Mouse (Mus musculus) liver, embryonic 16.5 days (tissue): ENCODE measurements around the gene Robo4. TPM values are rescaled to one million over a fixed set of nuclear protein-coding genes. Genes with fewer than 3 reads are reported as not detected.

ENCODE experiments used
- ATAC-seq: fragments of 200-750 bp; cut with Nextera tagmentation; 2 replicates; pipeline ENCODE4 v1.8.0; 2017; ENCODE audit warnings: low read depth, mild to moderate bottlenecking, moderate number of reproducible peaks, moderate library complexity
- H3K27ac ChIP-seq: fragments of 300-500 bp; sonication (generic); 2 replicates; pipeline ENCODE4 v1.5.1; 2014; ENCODE audit warnings: mild to moderate bottlenecking, low read length
- H3K27me3 ChIP-seq: fragments of 300-500 bp; sonication (generic); 2 replicates; pipeline ENCODE4 v1.6.1; 2014; ENCODE audit warnings: low read depth, low read length, mixed read lengths; ENCODE audit not compliant: control insufficient read depth, insufficient read depth
- H3K36me3 ChIP-seq: fragments of 300-500 bp; sonication (generic); 2 replicates; pipeline ENCODE4 v1.6.1; 2014; ENCODE audit warnings: mild to moderate bottlenecking; ENCODE audit not compliant: control insufficient read depth, insufficient read depth
- H3K4me1 ChIP-seq: fragments of 300-500 bp; sonication (generic); 2 replicates; pipeline ENCODE4 v1.6.1; 2014; ENCODE audit warnings: low read depth, low read length, mixed read lengths; ENCODE audit not compliant: control insufficient read depth
- H3K4me2 ChIP-seq: fragments of 300-500 bp; sonication (generic); 2 replicates; pipeline ENCODE4 v1.6.1; 2014; ENCODE audit warnings: low read depth, low read length, mixed read lengths
- H3K4me3 ChIP-seq: fragments of 300-500 bp; sonication (generic); 2 replicates; pipeline ENCODE4 v1.5.1; 2014; ENCODE audit warnings: low read depth, mild to moderate bottlenecking, low read length
- H3K9ac ChIP-seq: fragments of 300-500 bp; sonication (generic); 2 replicates; pipeline ENCODE4 v1.6.1; 2014; ENCODE audit warnings: low read depth, low read length
- H3K9me3 ChIP-seq: fragments of 300-500 bp; sonication (generic); replicated peaks from 2 replicates; pipeline ENCODE4 v1.6.1; 2016; ENCODE audit warnings: low read length; ENCODE audit not compliant: control insufficient read depth
- WGBS: fragments of 180-500 bp; shearing (Covaris S2); extraction: QIAGEN DNeasy Blood & Tissue Kit; methylation state at CpG from one replicate; pipeline ENCODE4 v1.1.7; 2014; ENCODE audit not compliant: insufficient replicate concordance; 5-methylcytosine and 5-hydroxymethylcytosine counted together
- polyA plus RNA-seq: library from polyadenylated mRNA; unstranded; fragments of >200 nt; fragmentation: Nextera tagmentation; extraction: Ambion mirVana; gene quantifications from 2 replicates; pipeline ENCODE4 v1.2.1, GENCODE M21; 2015

Robo4 gene
- polyA plus RNA-seq, 1 experiment from 2014 or later: 3.0 TPM

DNA sequence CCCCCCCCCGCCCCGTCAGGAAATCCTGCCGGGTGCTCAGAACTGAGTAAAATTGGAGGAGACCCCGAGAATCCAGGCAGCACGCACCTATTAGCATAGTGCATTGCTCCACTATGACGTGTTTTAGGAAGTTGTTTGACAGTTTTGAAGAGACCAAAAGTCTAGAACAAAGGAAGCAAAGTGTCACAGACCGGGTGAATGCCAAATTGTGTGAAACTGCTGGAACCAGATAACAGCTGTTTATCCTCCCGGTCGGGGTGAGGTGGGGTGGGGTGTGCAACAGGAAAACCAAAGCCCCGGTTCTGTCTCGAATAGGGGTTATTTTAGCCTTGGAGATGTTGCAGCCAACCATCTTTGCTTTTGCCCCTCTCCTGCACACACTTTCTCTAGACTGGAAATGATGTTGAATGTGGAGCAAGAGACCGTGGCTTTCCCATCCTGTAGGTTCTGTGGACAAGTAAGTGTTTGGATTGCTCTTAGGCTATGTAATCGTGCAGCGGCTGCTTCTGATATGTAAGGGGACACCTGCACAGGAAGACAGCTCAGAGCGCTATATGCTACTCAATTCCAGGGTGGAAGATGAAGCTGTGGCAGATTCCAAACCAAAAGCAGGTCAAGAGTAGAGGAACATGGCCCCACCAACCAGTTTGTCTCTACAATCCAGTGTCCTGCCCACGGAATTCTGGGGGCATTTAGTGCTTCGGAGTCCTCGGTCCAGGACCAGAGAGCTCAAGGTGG, 32.3 kb downstream of the Robo4 start:
- H3K4me2 ChIP-seq: no peak overlapping the region
- whole genome bisulfite sequencing: under 1% methylated on average over 18 of the region's 18 CpGs

DNA sequence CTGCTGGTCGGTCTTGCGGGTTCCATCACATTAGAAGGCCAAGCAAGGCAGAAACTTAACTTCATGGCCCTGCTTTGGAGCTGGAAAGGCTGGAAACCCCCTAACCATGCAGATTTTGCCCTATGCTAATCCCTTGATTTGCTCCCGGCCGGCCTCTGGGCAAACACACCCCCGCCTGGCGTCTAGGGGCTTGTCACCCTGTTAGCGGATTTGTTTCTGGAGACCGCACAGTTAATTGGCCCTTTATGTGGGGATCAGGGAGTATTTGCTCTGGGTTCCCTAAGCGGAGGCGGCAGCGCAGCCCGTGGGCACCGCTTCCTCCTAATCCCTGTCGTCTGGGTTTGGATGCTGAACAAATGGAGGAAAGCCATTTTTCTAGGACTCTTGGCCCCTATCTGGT, 33.2 kb downstream of the Robo4 start:
- no peaks in the 10 kb centered on the region for H3K36me3 ChIP-seq
- ATAC-seq: no peak
- H3K27me3 ChIP-seq: peaks cover 60% of the 10 kb centered on the region
- no peak overlapping the region for H3K4me2 ChIP-seq
- no peak overlapping the region for H3K27ac ChIP-seq
- H3K4me3 ChIP-seq: no peak overlapping the region
- no peaks in the 10 kb centered on the region for H3K9me3 ChIP-seq
- no peaks in the 10 kb centered on the region; the same call in 1 of the 2 replicates for H3K4me1 ChIP-seq
- WGBS: 4% methylated on average over 14 of the region's 14 CpGs
- H3K9ac ChIP-seq: no peak overlapping the region

More for the DNA sequence above, 32.3 kb downstream of the Robo4 start:
- Histone ChIP-seq H3K9ac (no peak overlapping the region), H3K27me3 (peaks cover 69% of the 10 kb centered on the region), H3K4me3 (no peak overlapping the region), H3K27ac (no peak overlapping the region), H3K9me3 (no peaks in the 10 kb centered on the region), H3K36me3 (no peaks in the 10 kb centered on the region), H3K4me1 (no peaks in the 10 kb centered on the region; the same call in 1 of the 2 replicates)
- ATAC-seq: no peak

GRCm38 (mm10) chr9:37435616-37436015, 33.9 kb downstream of the Robo4 start:
- Histone ChIP-seq H3K4me1 (no peaks in the 10 kb centered on the region; the same call in 1 of the 2 replicates), H3K36me3 (no peaks in the 10 kb centered on the region), H3K9me3 (no peaks in the 10 kb centered on the region), H3K4me2 (no peak overlapping the region), H3K4me3 (no peak overlapping the region), H3K9ac (no peak overlapping the region), H3K27me3 (peaks cover 53% of the 10 kb centered on the region), H3K27ac (no peak overlapping the region)
- 6% methylated on average over 4 of the region's 4 CpGs for WGBS
- no peak for ATAC-seq

DNA sequence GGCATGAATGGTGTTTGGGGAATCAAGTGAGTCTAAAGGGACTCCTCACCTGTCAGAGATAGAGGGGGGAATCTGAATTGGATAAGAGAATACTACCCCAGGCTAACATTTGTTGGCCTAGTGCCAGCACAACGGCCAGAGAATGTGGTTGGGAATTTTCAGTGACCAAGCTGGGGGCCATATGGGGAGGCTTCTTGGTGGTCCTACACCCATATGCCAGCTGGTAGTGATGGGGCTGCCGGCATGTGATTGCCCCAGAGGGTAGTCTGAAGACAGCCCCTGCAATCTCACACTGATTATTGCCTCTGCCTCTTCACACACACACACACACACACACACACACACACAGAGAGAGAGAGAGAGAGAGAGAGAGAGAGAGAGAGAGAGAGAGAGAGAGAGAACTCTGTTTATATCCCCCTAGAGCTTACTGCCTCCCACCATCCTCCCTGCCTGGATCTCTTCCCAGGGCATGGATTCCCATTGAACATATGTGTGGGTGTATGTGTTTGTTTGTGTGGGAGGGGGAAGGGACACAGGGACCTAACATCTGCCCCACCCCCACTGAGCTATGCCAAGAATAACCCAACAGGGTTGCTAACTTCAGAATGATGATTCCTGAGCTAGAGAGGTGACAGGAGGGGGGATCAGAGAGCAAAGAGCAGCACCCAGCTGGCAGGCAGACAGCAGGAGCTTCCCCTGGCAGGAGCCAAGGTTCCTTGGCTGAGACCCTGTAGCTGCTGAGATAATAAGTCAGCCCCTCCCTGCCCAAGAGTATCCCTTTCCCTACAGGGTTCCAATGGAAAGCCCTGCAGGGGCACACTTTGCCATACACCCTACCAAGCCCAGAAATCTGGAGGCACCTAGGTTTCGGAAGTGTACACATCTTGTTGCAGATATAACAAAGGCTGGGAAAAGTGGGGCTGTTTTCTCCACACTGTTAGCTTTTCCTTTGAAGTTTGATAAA, 36.4 kb downstream of the Robo4 start:
- ATAC-seq: no peak
- no peaks in the 10 kb centered on the region for H3K36me3 ChIP-seq
- 32% methylated on average over 3 of the region's 3 CpGs for WGBS
- H3K4me3 ChIP-seq: no peak overlapping the region
- no peaks in the 10 kb centered on the region for H3K4me1 ChIP-seq
- H3K4me2 ChIP-seq: no peak overlapping the region
- no peak overlapping the region for H3K9ac ChIP-seq
- no peak overlapping the region for H3K27ac ChIP-seq
- peaks cover 29% of the 10 kb centered on the region for H3K27me3 ChIP-seq
- H3K9me3 ChIP-seq: no peaks in the 10 kb centered on the region

DNA sequence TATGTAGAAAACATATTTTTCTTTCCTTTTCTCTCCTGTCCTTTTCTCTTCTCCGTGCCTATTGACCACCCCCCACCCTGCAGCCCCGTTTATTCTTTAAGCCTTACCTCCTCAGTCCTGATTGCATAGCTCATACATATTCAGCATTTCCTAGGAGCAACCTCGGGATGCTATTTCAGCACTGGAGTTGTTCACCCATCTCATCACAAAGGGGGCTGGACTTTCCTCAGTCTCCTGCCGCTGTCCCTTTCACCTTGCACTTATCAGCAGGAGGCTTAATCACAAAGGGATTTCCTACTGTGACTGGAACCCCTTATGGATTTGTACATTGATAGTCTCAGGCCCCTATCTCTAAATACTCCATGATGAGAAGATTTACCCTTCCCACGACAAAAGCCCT, 50.7 kb downstream of the Robo4 start:
- ATAC-seq: no peak
- 1% methylated on average over 5 of the region's 5 CpGs for WGBS
- Histone ChIP-seq H3K27me3 (peaks cover 52% of the 10 kb centered on the region), H3K9ac (no peak overlapping the region), H3K9me3 (no peaks in the 10 kb centered on the region), H3K4me2 (no peak overlapping the region), H3K4me1 (no peaks in the 10 kb centered on the region), H3K36me3 (no peaks in the 10 kb centered on the region), H3K27ac (no peak overlapping the region), H3K4me3 (no peak overlapping the region)

- WGBS: 34% methylated on average over 4 of the region's 4 CpGs
- no peaks in the 10 kb centered on the region for H3K36me3 ChIP-seq
- H3K27ac ChIP-seq: no peak overlapping the region
- no peak overlapping the region for H3K9ac ChIP-seq
- H3K4me2 ChIP-seq: no peak overlapping the region
- no peaks in the 10 kb centered on the region for H3K4me1 ChIP-seq
- H3K4me3 ChIP-seq: no peak overlapping the region
- no peaks in the 10 kb centered on the region for H3K9me3 ChIP-seq
- no peak for ATAC-seq
- peaks cover 61% of the 10 kb centered on the region for H3K27me3 ChIP-seq
Measured at GRCm38 (mm10) chr9:37453328-37453727, 51.6 kb downstream of the Robo4 start.

GRCm38 (mm10) chr9:37454011-37454492, 52.4 kb downstream of the Robo4 start:
- H3K4me2 ChIP-seq: no peak overlapping the region
- H3K36me3 ChIP-seq: no peaks in the 10 kb centered on the region
- H3K27ac ChIP-seq: no peak overlapping the region
- peaks cover 69% of the 10 kb centered on the region for H3K27me3 ChIP-seq
- WGBS: 15% methylated on average over 6 of the region's 6 CpGs
- no peak overlapping the region for H3K4me3 ChIP-seq
- H3K9me3 ChIP-seq: no peaks in the 10 kb centered on the region
- no peak for ATAC-seq
- no peaks in the 10 kb centered on the region for H3K4me1 ChIP-seq
- no peak overlapping the region for H3K9ac ChIP-seq

DNA sequence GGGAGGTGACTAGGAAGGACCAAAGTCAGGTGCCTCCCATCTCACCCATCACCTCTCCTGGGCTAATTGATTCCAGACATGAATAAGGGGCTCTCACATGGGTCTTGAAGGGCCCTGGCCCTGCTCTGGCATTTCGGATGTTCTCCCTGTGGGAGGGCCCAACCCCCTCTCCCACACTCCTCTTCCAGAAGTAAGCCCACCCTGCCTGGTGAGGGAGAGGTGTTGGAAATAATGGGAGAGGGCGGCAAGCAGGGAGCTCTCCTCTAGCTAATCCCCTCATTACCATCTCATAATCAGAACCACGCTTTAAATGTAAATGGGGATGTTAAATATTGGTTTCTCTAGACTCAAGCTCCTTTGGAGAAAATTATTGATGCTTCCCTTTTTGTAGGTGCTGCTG, 53.3 kb downstream of the Robo4 start:
- no peaks in the 10 kb centered on the region for H3K9me3 ChIP-seq
- no peak overlapping the region for H3K4me3 ChIP-seq
- no peaks in the 10 kb centered on the region for H3K36me3 ChIP-seq
- no peak overlapping the region for H3K4me2 ChIP-seq
- 6% methylated on average over 3 of the region's 3 CpGs for WGBS
- ATAC-seq: no peak
- H3K27me3 ChIP-seq: peaks cover 78% of the 10 kb centered on the region
- H3K9ac ChIP-seq: no peak overlapping the region
- no peak overlapping the region for H3K27ac ChIP-seq
- H3K4me1 ChIP-seq: no peaks in the 10 kb centered on the region
